Mouse (Mus musculus) limb, embryonic 13.5 days (tissue): ENCODE measurements at regions not wholly inside any gene's neighbourhood (a gene's known extent, or its start where the extent isn't known, plus 50 kb on each side); places are given as distances from the start of the nearest gene placed in this dataset.
A peak's percentile ranks its signal among the peaks of the same experiment; 100 is the strongest.

Experiments used
- ATAC-seq: fragments of 200-750 bp; cut with Nextera tagmentation; 2 replicates; pipeline ENCODE4 v1.8.0; 2017; ENCODE audit warnings: low read depth, moderate number of reproducible peaks, moderate TSS enrichment; ENCODE audit not compliant: low FRiP score
- H3K27ac ChIP-seq: fragments of 300-500 bp; sonication (generic); 2 replicates; pipeline ENCODE4 v1.5.1; 2015; ENCODE audit warnings: inconsistent platforms, mild to moderate bottlenecking, moderate library complexity
- H3K27me3 ChIP-seq: fragments of 300-500 bp; sonication (generic); 2 replicates; pipeline ENCODE4 v1.6.1; 2015; ENCODE audit warnings: mild to moderate bottlenecking, inconsistent platforms
- H3K36me3 ChIP-seq: fragments of 300-500 bp; sonication (generic); 2 replicates; pipeline ENCODE4 v1.6.1; 2015; ENCODE audit warnings: inconsistent platforms, mild to moderate bottlenecking, moderate library complexity
- H3K4me1 ChIP-seq: fragments of 300-500 bp; sonication (generic); 2 replicates; pipeline ENCODE4 v1.6.1; 2015; ENCODE audit warnings: inconsistent platforms
- H3K4me2 ChIP-seq: fragments of 300-500 bp; sonication (generic); replicated peaks from 2 replicates; pipeline ENCODE4 v1.6.1; 2015; ENCODE audit warnings: inconsistent platforms, mild to moderate bottlenecking, moderate library complexity
- H3K4me3 ChIP-seq: fragments of 300-500 bp; sonication (generic); 2 replicates; pipeline ENCODE4 v1.5.1; 2015; ENCODE audit warnings: moderate library complexity, mild to moderate bottlenecking, inconsistent platforms
- H3K9ac ChIP-seq: fragments of 300-500 bp; sonication (generic); 2 replicates; pipeline ENCODE4 v1.6.1; 2015; ENCODE audit warnings: mild to moderate bottlenecking, inconsistent platforms
- H3K9me3 ChIP-seq: fragments of 300-500 bp; sonication (generic); 2 replicates; pipeline ENCODE4 v1.6.1; 2016; ENCODE audit warnings: inconsistent platforms
- WGBS: fragments of 180-500 bp; shearing (Covaris S2); methylation state at CpG from one replicate; pipeline ENCODE4 v1.1.7; 2015; 5-methylcytosine and 5-hydroxymethylcytosine counted together

DNA sequence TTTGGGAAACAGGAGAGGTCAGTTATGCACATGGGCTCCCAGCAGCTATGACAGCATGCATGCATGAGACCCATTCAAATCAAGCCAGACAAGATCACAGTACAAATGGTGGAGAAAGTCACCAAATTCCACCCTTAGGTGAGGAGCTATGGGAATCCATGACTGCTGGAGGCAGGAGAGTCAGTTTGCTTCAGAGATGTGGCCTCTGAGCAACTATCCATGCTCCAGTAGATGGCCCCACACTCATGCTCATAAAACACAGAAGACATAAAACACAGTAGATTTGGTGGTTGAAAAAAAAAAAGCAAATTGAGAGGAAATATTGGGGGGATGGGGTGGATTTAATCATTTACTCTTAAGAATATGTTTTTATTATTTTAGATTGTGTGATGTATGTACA, 159.2 kb upstream of the Plxnc1 start:
- H3K9ac ChIP-seq = no peak overlapping the region
- H3K27ac ChIP-seq = no peak overlapping the region
- ATAC-seq = no peak
- H3K9me3 ChIP-seq = no peaks in the 10 kb centered on the region
- peaks cover 15% of the 10 kb centered on the region for H3K4me1 ChIP-seq
- H3K4me3 ChIP-seq = no peak overlapping the region
- 0 out of 2 replicates have a peak, but pooled peaks cover 2% of the 10 kb centered on the region for H3K27me3 ChIP-seq
- H3K36me3 ChIP-seq = no peaks in the 10 kb centered on the region
- H3K4me2 ChIP-seq = no peak overlapping the region

DNA sequence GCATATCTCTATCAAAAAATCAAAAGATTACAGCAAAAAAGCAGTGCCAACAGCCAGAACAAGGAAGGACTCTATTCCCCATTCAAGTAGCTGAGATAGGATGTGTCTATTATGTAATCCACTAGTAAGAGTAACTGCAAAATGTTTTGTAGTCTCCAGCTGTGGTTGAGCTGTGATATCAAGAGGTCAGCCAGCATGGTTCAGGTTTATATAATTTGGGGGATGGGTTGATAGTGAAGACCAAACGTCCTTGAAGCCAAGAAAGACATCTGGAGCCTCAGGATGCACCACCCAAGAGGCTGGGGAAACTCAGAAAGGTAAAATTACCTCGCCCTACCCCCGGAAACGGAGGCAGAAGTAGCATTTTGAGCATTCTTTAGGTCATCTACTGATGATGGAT, 158.3 kb upstream of the Plxnc1 start:
- WGBS = 72% methylated on average over 4 of the region's 4 CpGs
- no peak overlapping the region for H3K9ac ChIP-seq
- ATAC-seq = no peak

DNA sequence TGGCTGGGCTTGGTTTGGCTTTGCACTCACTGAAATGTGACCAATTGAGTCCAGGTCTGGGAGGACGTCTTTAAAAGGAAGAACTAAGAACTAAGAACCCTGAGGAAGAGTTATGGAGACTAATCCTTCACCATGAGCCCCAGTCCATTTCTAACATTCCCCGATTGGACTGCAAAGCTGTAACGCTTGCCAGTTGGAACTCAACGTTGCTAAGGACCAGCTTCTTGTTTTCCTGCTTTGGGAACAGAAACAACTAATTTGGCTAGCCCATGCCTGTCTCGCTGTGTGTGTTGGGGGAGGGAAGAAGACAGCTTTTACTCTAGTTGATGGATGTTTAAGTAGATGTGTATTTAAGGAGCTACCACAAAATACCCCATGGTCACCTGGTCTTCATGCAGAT, 155.3 kb upstream of the Plxnc1 start:
- Histone ChIP-seq H3K4me3 (no peak overlapping the region), H3K36me3 (no peaks in the 10 kb centered on the region), H3K27ac (no peak overlapping the region), H3K9ac (no peak overlapping the region), H3K4me1 (peaks cover 4% of the 10 kb centered on the region; the same call in 1 of the 2 replicates), H3K4me2 (no peak overlapping the region), H3K9me3 (no peaks in the 10 kb centered on the region), H3K27me3 (0 out of 2 replicates have a peak, but pooled peaks cover 2% of the 10 kb centered on the region)
- ATAC-seq = no peak
- whole genome bisulfite sequencing = 75% methylated on average over 5 of the region's 5 CpGs

More for the DNA sequence above, 158.3 kb upstream of the Plxnc1 start:
- Histone ChIP-seq H3K9me3 (no peaks in the 10 kb centered on the region), H3K4me1 (peaks cover 11% of the 10 kb centered on the region), H3K4me2 (no peak overlapping the region), H3K27ac (no peak overlapping the region), H3K36me3 (no peaks in the 10 kb centered on the region), H3K4me3 (no peak overlapping the region), H3K27me3 (0 out of 2 replicates have a peak, but pooled peaks cover 2% of the 10 kb centered on the region)

GRCm38 (mm10) chr10:95095847-95096246, 151.2 kb upstream of the Plxnc1 start:
- peaks cover 11% of the 10 kb centered on the region for H3K4me1 ChIP-seq
- no peaks in the 10 kb centered on the region for H3K36me3 ChIP-seq
- H3K4me2 ChIP-seq = no peak overlapping the region
- H3K27ac ChIP-seq = no peak overlapping the region
- WGBS = 53% methylated on average over 4 of the region's 4 CpGs
- peaks cover 5% of the 10 kb centered on the region; the same call in 1 of the 2 replicates for H3K27me3 ChIP-seq
- H3K9me3 ChIP-seq = no peaks in the 10 kb centered on the region
- no peak overlapping the region for H3K9ac ChIP-seq
- no peak for ATAC-seq
- no peak overlapping the region for H3K4me3 ChIP-seq

DNA sequence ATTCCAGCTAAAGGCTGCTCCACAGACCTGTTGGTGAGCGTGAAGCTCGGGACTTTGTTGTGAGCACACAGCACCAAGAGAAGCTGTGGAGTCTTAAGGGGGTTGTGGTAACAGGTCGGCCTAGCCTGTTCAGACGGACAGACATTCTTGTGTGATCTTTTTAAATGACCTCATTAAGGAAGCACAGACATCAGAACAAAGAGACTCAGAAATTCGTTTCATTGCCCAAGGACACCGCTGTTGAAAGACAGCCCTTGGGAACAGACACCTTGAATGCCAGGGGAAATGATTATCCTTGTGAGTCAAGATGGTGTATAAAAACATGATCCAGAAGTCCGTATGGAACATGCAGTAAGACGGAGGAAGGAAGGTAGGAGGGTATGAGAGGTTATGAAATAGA, 150.1 kb upstream of the Plxnc1 start:
- no peak for ATAC-seq
- H3K4me1 ChIP-seq = peaks cover 14% of the 10 kb centered on the region

GRCm38 (mm10) chr10:95093266-95093665, 148.6 kb upstream of the Plxnc1 start:
- 57% methylated on average over 5 of the region's 5 CpGs for WGBS
- Histone ChIP-seq H3K27me3 (peaks cover 10% of the 10 kb centered on the region; the same call in 1 of the 2 replicates), H3K36me3 (no peaks in the 10 kb centered on the region), H3K4me2 (no peak overlapping the region), H3K4me1 (peaks cover 19% of the 10 kb centered on the region), H3K4me3 (no peak overlapping the region), H3K9me3 (no peaks in the 10 kb centered on the region), H3K9ac (no peak overlapping the region), H3K27ac (no peak overlapping the region)
- ATAC-seq = no peak

More for the DNA sequence above, 150.1 kb upstream of the Plxnc1 start:
- no peak overlapping the region for H3K4me2 ChIP-seq
- 57% methylated on average over 8 of the region's 8 CpGs for WGBS
- no peak overlapping the region for H3K9ac ChIP-seq
- H3K4me3 ChIP-seq = no peak overlapping the region
- peaks cover 5% of the 10 kb centered on the region; the same call in 1 of the 2 replicates for H3K27me3 ChIP-seq
- H3K36me3 ChIP-seq = no peaks in the 10 kb centered on the region
- H3K27ac ChIP-seq = no peak overlapping the region
- H3K9me3 ChIP-seq = no peaks in the 10 kb centered on the region

DNA sequence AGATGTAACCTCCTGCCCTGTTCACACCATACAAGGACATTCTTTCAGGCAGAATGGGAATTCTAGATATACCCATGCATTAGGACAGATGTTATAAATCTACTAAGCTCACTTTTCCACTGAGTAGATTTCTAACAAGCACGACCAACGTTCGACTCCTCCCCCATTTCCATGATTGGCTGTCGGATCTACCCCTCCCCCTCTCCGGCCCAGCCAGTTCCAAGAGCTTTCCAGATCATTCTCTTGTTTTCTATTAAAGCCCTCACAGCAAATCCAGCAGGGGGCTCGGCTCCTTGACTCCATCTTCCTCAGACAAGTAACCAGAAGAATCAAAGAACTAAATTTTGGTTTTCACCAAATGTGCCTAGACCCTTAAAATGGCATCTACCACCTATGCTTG, 146.5 kb upstream of the Plxnc1 start:
- H3K4me2 ChIP-seq = no peak overlapping the region
- H3K27me3 ChIP-seq = peaks cover 26% of the 10 kb centered on the region
- no peak for ATAC-seq
- 53% methylated on average over 6 of the region's 6 CpGs for WGBS
- H3K4me1 ChIP-seq = peaks cover 24% of the 10 kb centered on the region
- H3K27ac ChIP-seq = no peak overlapping the region
- H3K9ac ChIP-seq = no peak overlapping the region
- H3K36me3 ChIP-seq = no peaks in the 10 kb centered on the region
- no peak overlapping the region for H3K4me3 ChIP-seq
- H3K9me3 ChIP-seq = no peaks in the 10 kb centered on the region

- no peak for ATAC-seq
- WGBS = 80% methylated on average over 4 of the region's 4 CpGs
Observed at GRCm38 (mm10) chr10:95090641-95091040, 146.0 kb upstream of the Plxnc1 start.

DNA sequence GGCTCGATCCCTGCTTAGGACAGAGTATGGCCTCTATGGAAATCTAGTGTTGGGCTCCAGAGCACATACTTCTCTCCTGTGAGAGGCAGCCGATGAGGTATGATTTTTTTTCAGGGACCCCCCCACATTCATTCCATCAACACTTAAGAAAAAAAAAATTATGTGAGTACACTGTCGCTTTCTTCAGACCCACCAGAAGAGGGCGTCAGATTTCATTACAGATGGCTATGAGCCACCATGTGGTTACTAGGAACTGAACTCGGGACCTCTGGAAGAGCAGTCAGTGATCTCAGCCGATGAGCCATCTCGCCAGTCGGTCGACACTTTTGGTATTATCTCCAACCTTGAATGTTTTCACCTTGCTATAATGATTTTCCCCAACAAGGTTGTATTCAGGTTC, 145.4 kb upstream of the Plxnc1 start:
- Histone ChIP-seq H3K27ac (no peak overlapping the region), H3K9ac (no peak overlapping the region), H3K4me2 (no peak overlapping the region), H3K4me3 (no peak overlapping the region), H3K9me3 (no peaks in the 10 kb centered on the region), H3K36me3 (no peaks in the 10 kb centered on the region), H3K27me3 (peaks cover 35% of the 10 kb centered on the region), H3K4me1 (peaks cover 22% of the 10 kb centered on the region)
- 88% methylated on average over 9 of the region's 9 CpGs for WGBS
- no peak for ATAC-seq

More at GRCm38 (mm10) chr10:95090641-95091040, 146.0 kb upstream of the Plxnc1 start:
- H3K27ac ChIP-seq = no peak overlapping the region
- no peak overlapping the region for H3K9ac ChIP-seq
- H3K4me2 ChIP-seq = no peak overlapping the region
- H3K36me3 ChIP-seq = no peaks in the 10 kb centered on the region
- H3K4me3 ChIP-seq = no peak overlapping the region
- H3K9me3 ChIP-seq = no peaks in the 10 kb centered on the region
- peaks cover 24% of the 10 kb centered on the region for H3K4me1 ChIP-seq
- peaks cover 29% of the 10 kb centered on the region for H3K27me3 ChIP-seq

GRCm38 (mm10) chr10:95087864-95088570, 143.4 kb upstream of the Plxnc1 start:
- no peak overlapping the region for H3K4me2 ChIP-seq
- no peak overlapping the region for H3K9ac ChIP-seq
- no peaks in the 10 kb centered on the region for H3K36me3 ChIP-seq
- WGBS = 38% methylated on average over 13 of the region's 13 CpGs
- H3K9me3 ChIP-seq = no peaks in the 10 kb centered on the region
- no peak overlapping the region for H3K27ac ChIP-seq
- peak; percentile 72; the same call in 1 of the 2 replicates for ATAC-seq
- H3K27me3 ChIP-seq = peaks cover 39% of the 10 kb centered on the region
- peaks cover 28% of the 10 kb centered on the region for H3K4me1 ChIP-seq
- no peak overlapping the region for H3K4me3 ChIP-seq

- ATAC-seq = no peak
- Histone ChIP-seq H3K4me3 (no peak overlapping the region), H3K4me1 (peaks cover 31% of the 10 kb centered on the region), H3K36me3 (no peaks in the 10 kb centered on the region), H3K27ac (no peak overlapping the region), H3K4me2 (no peak overlapping the region), H3K27me3 (peaks cover 34% of the 10 kb centered on the region), H3K9me3 (no peaks in the 10 kb centered on the region), H3K9ac (no peak overlapping the region)
- WGBS = 51% methylated on average over 4 of the region's 4 CpGs
Observed at GRCm38 (mm10) chr10:95086755-95087154, 142.1 kb upstream of the Plxnc1 start.

DNA sequence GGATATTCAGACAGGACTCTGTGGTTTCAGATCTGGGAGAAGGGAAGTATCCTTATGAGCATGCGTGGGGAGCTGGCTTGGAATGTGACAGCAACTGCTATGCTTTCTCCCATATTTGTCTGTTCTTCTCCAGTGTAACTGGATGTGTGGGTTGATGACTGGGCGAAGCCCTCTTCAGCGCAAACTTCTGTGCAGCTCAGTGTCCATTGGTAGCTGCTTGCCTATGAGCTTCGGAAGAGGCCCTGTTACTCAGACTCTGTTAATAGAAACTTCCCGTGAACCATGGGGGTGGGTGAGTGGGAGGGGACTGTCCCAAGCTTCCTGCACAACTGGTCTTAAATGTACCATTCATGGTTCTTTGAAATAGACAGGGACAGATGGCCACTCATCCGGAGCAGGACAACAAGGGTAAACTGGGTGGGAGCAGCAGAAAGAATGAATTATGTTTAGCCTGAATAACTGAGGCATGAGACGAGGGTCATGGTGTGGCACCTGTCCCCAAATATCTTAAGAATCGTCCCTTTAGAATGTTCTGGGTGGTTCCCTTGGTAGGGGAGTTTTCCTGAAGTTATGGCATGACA, 141.1 kb upstream of the Plxnc1 start:
- Histone ChIP-seq H3K9ac (no peak overlapping the region), H3K9me3 (no peaks in the 10 kb centered on the region), H3K4me1 (peaks cover 27% of the 10 kb centered on the region), H3K4me2 (no peak overlapping the region), H3K4me3 (no peak overlapping the region), H3K27ac (no peak overlapping the region), H3K36me3 (no peaks in the 10 kb centered on the region), H3K27me3 (peaks cover 34% of the 10 kb centered on the region)
- WGBS = 79% methylated on average over 8 of the region's 8 CpGs
- no peak for ATAC-seq
